Mouse (Mus musculus) Patski (cell line): Measurements from ENCODE around the gene Scn5a. TPM values are rescaled to one million over a fixed set of nuclear protein-coding genes. Genes with fewer than 3 reads are reported as not detected.

ENCODE experiments used
- ATAC-seq: fragments of 100-300 bp; one replicate; pipeline ENCODE4 v1.8.0; 2021
- CTCF ChIA-PET: fragments of 350-600 bp; sonication (Branson Sonifier 250); formaldehyde crosslinking; loops from one replicate; lab custom pipeline; 2022; ENCODE audit warnings: inconsistent platforms; lab: Charles Lee
- POLR2A ChIA-PET: fragments of 350-600 bp; sonication (Branson Sonifier 250); formaldehyde crosslinking; loops from one replicate; lab custom pipeline; 2022; ENCODE audit warnings: antibody characterized with exemption, inconsistent platforms; lab: Charles Lee
- DNase-seq: peaks from one replicate; pipeline ENCODE4 v3.0.0-alpha.2; 2011; ENCODE audit warnings: low read depth, low spot score
- H3K27me3 ChIP-seq: fragments of 371-371 bp; one replicate; pipeline ENCODE4 v1.5.1; 2021
- CTCF ChIP-seq: fragments of 100-300 bp; IDR thresholded peaks from one replicate; pipeline ENCODE4 v1.5.1; 2021
- in situ Hi-C: fragments of 300-500 bp; cut with MboI; formaldehyde crosslinking; loops from 3 replicates; pipeline ENCODE4 v1.11.1; 2018; ENCODE audit warnings: low pct_unique_long_range_greater_than_20kb, mixed read lengths
- polyA plus RNA-seq: library from polyadenylated mRNA; unstranded; gene quantifications from one replicate; pipeline ENCODE4 v1.2.3, GENCODE M21; 2021

Gene Scn5a
- polyA plus RNA-seq, 1 experiment from 2014 or later: 11.9 TPM

GRCm38 (mm10) chr9:119514986-119515385, 63.8 kb downstream of the Scn5a start:
- no peaks in the 10 kb centered on the region for H3K27me3 ChIP-seq
- ATAC-seq (no peak), DNase-seq (no peak)
- POLR2A ChIA-PET: no interaction called here
- CTCF ChIA-PET: no interaction called here
- no peak for TF ChIP-seq CTCF
- in situ Hi-C loops: no loop called here

GRCm38 (mm10) chr9:119513816-119514215, 65.0 kb downstream of the Scn5a start:
- ChIA-PET POLR2A (interaction anchor here (0.9 kb wide), 1 partner anchor 41 kb away, joined by 3 read pairs; no protein-coding TSS in a partner anchor), CTCF (no interaction called here)
- DNase-seq (no peak), ATAC-seq (no peak)
- in situ Hi-C loops: no loop called here
- H3K27me3 ChIP-seq: no peaks in the 10 kb centered on the region
- TF ChIP-seq CTCF: no peak

- in situ Hi-C loops: no loop called here
- DNase-seq (no peak), ATAC-seq (no peak)
- ChIA-PET POLR2A (no interaction called here), CTCF (no interaction called here)
- H3K27me3 ChIP-seq: no peaks in the 10 kb centered on the region
- TF ChIP-seq CTCF: no peak
Measured at GRCm38 (mm10) chr9:119512993-119513392, 65.8 kb downstream of the Scn5a start.

GRCm38 (mm10) chr9:119510902-119511301, 67.9 kb downstream of the Scn5a start:
- no peak for TF ChIP-seq CTCF
- DNase-seq (no peak), ATAC-seq (no peak)
- CTCF ChIA-PET: no interaction called here
- in situ Hi-C loops: no loop called here
- POLR2A ChIA-PET: no interaction called here
- no peaks in the 10 kb centered on the region for H3K27me3 ChIP-seq

- ChIA-PET CTCF (no interaction called here), POLR2A (no interaction called here)
- DNase-seq (no peak), ATAC-seq (no peak)
- H3K27me3 ChIP-seq: no peaks in the 10 kb centered on the region
- no peak for TF ChIP-seq CTCF
- in situ Hi-C loops: no loop called here
Measured at GRCm38 (mm10) chr9:119504981-119505658, 73.7 kb downstream of the Scn5a start.

GRCm38 (mm10) chr9:119503613-119504012, 75.2 kb downstream of the Scn5a start:
- TF ChIP-seq CTCF: no peak
- in situ Hi-C loops: no loop called here
- DNase-seq (no peak), ATAC-seq (no peak)
- no peaks in the 10 kb centered on the region for H3K27me3 ChIP-seq
- POLR2A ChIA-PET: no interaction called here
- CTCF ChIA-PET: interaction anchor here (1.6 kb wide), 1 partner anchor 30 kb away, joined by 3 read pairs; no protein-coding TSS in a partner anchor

- ChIA-PET POLR2A (no interaction called here), CTCF (no interaction called here)
- in situ Hi-C loops: no loop called here
- H3K27me3 ChIP-seq: no peaks in the 10 kb centered on the region
- no peak for DNase-seq
- ATAC-seq: no peak
- TF ChIP-seq CTCF: no peak
Measured at GRCm38 (mm10) chr9:119498885-119499284, 79.9 kb downstream of the Scn5a start.

GRCm38 (mm10) chr9:119498247-119498607, 80.6 kb downstream of the Scn5a start:
- POLR2A ChIA-PET: no interaction called here
- no peak for DNase-seq
- in situ Hi-C loops: no loop called here
- no peak for TF ChIP-seq CTCF
- ATAC-seq: no peak
- H3K27me3 ChIP-seq: no peaks in the 10 kb centered on the region
- CTCF ChIA-PET: no interaction called here

- ATAC-seq: no peak
- CTCF ChIA-PET: no interaction called here
Measured at GRCm38 (mm10) chr9:119497546-119498246, 81.1 kb downstream of the Scn5a start.

GRCm38 (mm10) chr9:119496960-119497359, 81.9 kb downstream of the Scn5a start:
- DNase-seq (no peak), ATAC-seq (no peak)
- H3K27me3 ChIP-seq: no peaks in the 10 kb centered on the region
- CTCF ChIA-PET: no interaction called here
- in situ Hi-C loops: no loop called here
- POLR2A ChIA-PET: no interaction called here
- TF ChIP-seq CTCF: no peak

More at GRCm38 (mm10) chr9:119497546-119498246, 81.1 kb downstream of the Scn5a start:
- DNase-seq: no peak
- no peaks in the 10 kb centered on the region for H3K27me3 ChIP-seq
- POLR2A ChIA-PET: no interaction called here
- in situ Hi-C loops: no loop called here
- TF ChIP-seq CTCF: no peak

GRCm38 (mm10) chr9:119496354-119496753, 82.5 kb downstream of the Scn5a start:
- no peak for ATAC-seq

More at GRCm38 (mm10) chr9:119496354-119496753, 82.5 kb downstream of the Scn5a start:
- no peak for TF ChIP-seq CTCF
- ChIA-PET CTCF (no interaction called here), POLR2A (no interaction called here)
- H3K27me3 ChIP-seq: no peaks in the 10 kb centered on the region
- in situ Hi-C loops: no loop called here
- DNase-seq: no peak
